Mouse (Mus musculus) midbrain, embryonic 12.5 days (tissue): ENCODE results near the gene Dot1l. TPM values are rescaled to one million over a fixed set of nuclear protein-coding genes. Genes with fewer than 3 reads are reported as not detected.

Experiments
- ATAC-seq: fragments of 200-750 bp; cut with Nextera tagmentation; 2 replicates; pipeline ENCODE4 v1.8.0; 2017; ENCODE audit warnings: low read depth, moderate TSS enrichment, moderate library complexity; ENCODE audit not compliant: low FRiP score
- H3K27ac ChIP-seq: fragments of 300-500 bp; sonication (generic); replicated peaks from 2 replicates; pipeline ENCODE4 v1.5.1; 2016; ENCODE audit warnings: mild to moderate bottlenecking
- H3K27me3 ChIP-seq: fragments of 300-500 bp; sonication (generic); 2 replicates; pipeline ENCODE4 v1.6.1; 2016; ENCODE audit warnings: mild to moderate bottlenecking
- H3K36me3 ChIP-seq: fragments of 300-500 bp; sonication (generic); 2 replicates; pipeline ENCODE4 v1.6.1; 2016
- H3K4me1 ChIP-seq: fragments of 300-500 bp; sonication (generic); 2 replicates; pipeline ENCODE4 v1.6.1; 2016
- H3K4me2 ChIP-seq: fragments of 300-500 bp; sonication (generic); replicated peaks from 2 replicates; pipeline ENCODE4 v1.6.1; 2016; ENCODE audit warnings: mild to moderate bottlenecking, moderate library complexity
- H3K4me3 ChIP-seq: fragments of 300-500 bp; sonication (generic); 2 replicates; pipeline ENCODE4 v1.5.1; 2016; ENCODE audit warnings: mild to moderate bottlenecking
- H3K9ac ChIP-seq: fragments of 300-500 bp; sonication (generic); replicated peaks from 2 replicates; pipeline ENCODE4 v1.6.1; 2016; ENCODE audit warnings: mild to moderate bottlenecking, moderate library complexity
- H3K9me3 ChIP-seq: fragments of 300-500 bp; sonication (generic); 2 replicates; pipeline ENCODE4 v1.6.1; 2016; ENCODE audit warnings: mild to moderate bottlenecking
- WGBS: fragments of 180-500 bp; shearing (Covaris S2); methylation state at CpG from one replicate; pipeline ENCODE4 v1.1.7; 2016; 5-methylcytosine and 5-hydroxymethylcytosine counted together
- polyA plus RNA-seq: library from polyadenylated mRNA; unstranded; fragments of >200 nt; fragmentation: Nextera tagmentation; extraction: Ambion mirVana; gene quantifications from 2 replicates; pipeline ENCODE4 v1.2.1, GENCODE M21; 2016

Dot1l gene
- polyA plus RNA-seq, 1 experiment from 2014 or later, result 26.9 TPM

DNA sequence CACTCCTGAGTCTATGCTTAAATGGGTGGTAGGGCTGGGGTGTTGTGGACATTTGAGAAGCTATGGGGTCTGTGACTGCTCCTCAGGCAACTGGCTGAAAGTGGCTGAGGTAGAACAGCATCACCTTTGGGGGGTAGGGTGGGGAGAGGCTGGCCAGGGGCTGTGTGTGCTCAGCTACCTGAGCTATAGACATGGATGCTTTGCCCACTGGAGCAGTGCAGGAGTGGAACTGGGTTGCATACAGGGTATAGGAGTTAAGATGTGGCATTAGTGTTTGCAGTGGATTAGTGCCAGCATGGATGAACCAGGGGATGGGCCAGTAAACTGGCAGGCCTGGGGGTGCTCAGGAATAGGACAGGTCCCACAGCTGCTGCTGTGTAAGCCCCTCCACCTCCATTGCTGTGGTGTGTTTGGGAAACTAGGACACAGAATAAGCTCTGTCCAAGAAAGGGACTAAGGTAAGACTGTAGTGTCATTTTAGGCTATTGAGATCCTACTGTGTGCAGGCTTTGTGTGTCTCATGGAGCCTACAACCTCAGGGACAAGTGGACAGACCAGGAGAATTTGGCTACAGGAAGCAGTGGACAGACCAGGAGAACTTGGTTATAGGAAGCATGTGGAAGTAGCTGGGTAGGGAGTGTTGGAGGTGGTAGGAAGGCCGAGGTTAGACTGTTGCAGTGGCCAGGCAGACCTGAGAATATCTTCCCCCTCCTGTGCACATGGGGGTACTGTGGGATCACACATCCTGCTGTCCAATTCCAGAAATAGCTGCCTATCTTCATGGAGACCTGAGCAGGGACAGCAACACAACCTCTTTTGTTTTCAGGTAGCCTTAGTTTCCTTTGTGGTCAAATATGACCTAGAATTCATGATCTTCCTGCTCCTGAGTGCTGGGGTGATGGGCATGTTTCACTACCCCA is 74.6 kb downstream of the Dot1l start:
- Histone ChIP-seq H3K9me3 (no peaks in the 10 kb centered on the region), H3K4me2 (no peak overlapping the region)
- WGBS, result 61% methylated on average over 1 of the region's 1 CpGs

GRCm38 (mm10) chr10:80831136-80831535 is 76.1 kb downstream of the Dot1l start:
- no peak for ATAC-seq
- no peak overlapping the region for H3K4me3 ChIP-seq
- no peak overlapping the region for H3K9ac ChIP-seq
- 3% methylated on average over 9 of the region's 9 CpGs for WGBS
- peaks cover 45% of the 10 kb centered on the region for H3K4me1 ChIP-seq
- peaks cover 31% of the 10 kb centered on the region for H3K27me3 ChIP-seq
- no peak overlapping the region for H3K4me2 ChIP-seq
- no peaks in the 10 kb centered on the region for H3K9me3 ChIP-seq
- H3K36me3 ChIP-seq, result peaks cover 24% of the 10 kb centered on the region
- H3K27ac ChIP-seq, result peak overlapping the region; percentile 16

More for the DNA sequence above, 74.6 kb downstream of the Dot1l start:
- Histone ChIP-seq H3K4me1 (peaks cover 49% of the 10 kb centered on the region), H3K4me3 (0 out of 2 replicates have a peak overlapping the region, but pooled peaks have one; percentile 13), H3K36me3 (peaks cover 24% of the 10 kb centered on the region), H3K9ac (no peak overlapping the region), H3K27ac (no peak overlapping the region), H3K27me3 (peaks cover 16% of the 10 kb centered on the region)
- ATAC-seq, result no peak

- 45% methylated on average over 7 of the region's 7 CpGs for WGBS
- H3K4me1 ChIP-seq, result peaks cover 41% of the 10 kb centered on the region
- no peak overlapping the region for H3K27ac ChIP-seq
Measured at GRCm38 (mm10) chr10:80832818-80833217, 77.8 kb downstream of the Dot1l start.

GRCm38 (mm10) chr10:80835617-80836016 is 80.6 kb downstream of the Dot1l start:
- Histone ChIP-seq H3K36me3 (0 out of 2 replicates have a peak, but pooled peaks cover 2% of the 10 kb centered on the region), H3K9me3 (no peaks in the 10 kb centered on the region), H3K9ac (peak overlapping the region; percentile 11; the same call in 1 of the 2 replicates), H3K4me1 (peaks cover 18% of the 10 kb centered on the region), H3K4me2 (no peak overlapping the region; the same call in 1 of the 2 replicates), H3K27me3 (peaks cover 63% of the 10 kb centered on the region), H3K4me3 (no peak overlapping the region), H3K27ac (no peak overlapping the region)
- ATAC-seq, result no peak
- 61% methylated on average over 30 of the region's 30 CpGs for WGBS

More at GRCm38 (mm10) chr10:80832818-80833217, 77.8 kb downstream of the Dot1l start:
- peaks cover 48% of the 10 kb centered on the region for H3K27me3 ChIP-seq
- peaks cover 24% of the 10 kb centered on the region for H3K36me3 ChIP-seq
- no peak overlapping the region for H3K9ac ChIP-seq
- H3K9me3 ChIP-seq, result no peaks in the 10 kb centered on the region
- no peak for ATAC-seq
- no peak overlapping the region for H3K4me3 ChIP-seq
- no peak overlapping the region for H3K4me2 ChIP-seq

- H3K27ac ChIP-seq, result no peak overlapping the region
- no peak for ATAC-seq
- H3K4me3 ChIP-seq, result no peak overlapping the region
- H3K9me3 ChIP-seq, result no peaks in the 10 kb centered on the region
- H3K27me3 ChIP-seq, result peaks cover 76% of the 10 kb centered on the region
- H3K9ac ChIP-seq, result no peak overlapping the region
- no peak overlapping the region for H3K4me2 ChIP-seq
- 64% methylated on average over 7 of the region's 7 CpGs for WGBS
- H3K36me3 ChIP-seq, result no peaks in the 10 kb centered on the region
- peaks cover 9% of the 10 kb centered on the region for H3K4me1 ChIP-seq
Measured at GRCm38 (mm10) chr10:80836949-80837379, 82.0 kb downstream of the Dot1l start.

DNA sequence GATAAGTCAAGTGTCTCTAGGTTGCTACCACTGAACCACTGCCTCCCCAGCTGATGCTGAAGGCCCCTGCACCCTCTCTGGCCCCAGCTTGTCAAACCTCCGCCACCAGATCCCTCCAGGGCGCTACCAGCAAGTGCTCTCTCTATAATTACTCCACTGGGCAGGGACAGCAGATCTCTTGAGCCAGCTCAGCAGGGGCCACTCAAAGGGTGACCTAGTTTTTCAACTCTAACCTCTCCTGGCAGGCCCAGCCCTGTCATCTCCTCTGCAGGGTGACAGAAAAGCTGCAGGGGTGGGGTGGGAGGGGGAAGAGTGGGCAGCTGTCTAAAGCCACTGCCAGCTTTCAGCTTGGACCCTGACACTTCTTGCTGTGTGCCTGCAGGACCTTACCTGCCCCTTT is 82.8 kb downstream of the Dot1l start:
- Histone ChIP-seq H3K9ac (0 out of 2 replicates have a peak overlapping the region, but pooled peaks have one; percentile 11), H3K36me3 (no peaks in the 10 kb centered on the region), H3K27ac (no peak overlapping the region), H3K27me3 (peaks cover 84% of the 10 kb centered on the region), H3K4me1 (peaks cover 4% of the 10 kb centered on the region), H3K4me2 (no peak overlapping the region), H3K9me3 (no peaks in the 10 kb centered on the region), H3K4me3 (no peak overlapping the region)
- 8% methylated on average over 2 of the region's 2 CpGs for WGBS
- no peak for ATAC-seq

- ATAC-seq, result no peak
- H3K9me3 ChIP-seq, result no peaks in the 10 kb centered on the region
- H3K27ac ChIP-seq, result no peak overlapping the region
- H3K9ac ChIP-seq, result no peak overlapping the region
- H3K4me1 ChIP-seq, result peaks cover 1% of the 10 kb centered on the region
- H3K36me3 ChIP-seq, result no peaks in the 10 kb centered on the region
- WGBS, result 59% methylated on average over 2 of the region's 2 CpGs
- peaks cover 86% of the 10 kb centered on the region for H3K27me3 ChIP-seq
- H3K4me2 ChIP-seq, result no peak overlapping the region
- no peak overlapping the region for H3K4me3 ChIP-seq
Measured at GRCm38 (mm10) chr10:80838346-80838912, 83.4 kb downstream of the Dot1l start.

- peaks cover 86% of the 10 kb centered on the region for H3K27me3 ChIP-seq
- H3K4me1 ChIP-seq, result peaks cover 11% of the 10 kb centered on the region
- no peak overlapping the region for H3K27ac ChIP-seq
- no peak overlapping the region for H3K4me2 ChIP-seq
- H3K9me3 ChIP-seq, result no peaks in the 10 kb centered on the region
- H3K9ac ChIP-seq, result no peak overlapping the region
- 54% methylated on average over 6 of the region's 6 CpGs for WGBS
- H3K36me3 ChIP-seq, result no peaks in the 10 kb centered on the region
- no peak overlapping the region for H3K4me3 ChIP-seq
- no peak for ATAC-seq
Measured at GRCm38 (mm10) chr10:80839848-80840247, 84.8 kb downstream of the Dot1l start.

- Histone ChIP-seq H3K4me3 (no peak overlapping the region), H3K36me3 (no peaks in the 10 kb centered on the region), H3K9ac (no peak overlapping the region), H3K9me3 (no peaks in the 10 kb centered on the region), H3K4me1 (peaks cover 11% of the 10 kb centered on the region), H3K27ac (no peak overlapping the region), H3K4me2 (no peak overlapping the region), H3K27me3 (peaks cover 85% of the 10 kb centered on the region)
- WGBS, result 83% methylated on average over 2 of the region's 2 CpGs
- no peak for ATAC-seq
Measured at GRCm38 (mm10) chr10:80841685-80842084, 86.7 kb downstream of the Dot1l start.

GRCm38 (mm10) chr10:80842334-80842733 is 87.3 kb downstream of the Dot1l start:
- 85% methylated on average over 15 of the region's 15 CpGs for WGBS
- Histone ChIP-seq H3K27ac (no peak overlapping the region), H3K4me2 (no peak overlapping the region), H3K9ac (no peak overlapping the region), H3K36me3 (no peaks in the 10 kb centered on the region), H3K27me3 (peaks cover 78% of the 10 kb centered on the region), H3K4me1 (peaks cover 11% of the 10 kb centered on the region), H3K9me3 (no peaks in the 10 kb centered on the region), H3K4me3 (no peak overlapping the region)
- no peak for ATAC-seq

GRCm38 (mm10) chr10:80843087-80843930 is 88.3 kb downstream of the Dot1l start:
- peak overlapping the region; percentile 44 for H3K4me3 ChIP-seq
- no peaks in the 10 kb centered on the region for H3K36me3 ChIP-seq
- H3K4me1 ChIP-seq, result peaks cover 11% of the 10 kb centered on the region
- H3K9me3 ChIP-seq, result no peaks in the 10 kb centered on the region
- WGBS, result 10% methylated on average over 32 of the region's 32 CpGs
- H3K27me3 ChIP-seq, result peaks cover 69% of the 10 kb centered on the region
- H3K4me2 ChIP-seq, result peak overlapping the region; percentile 72
- H3K9ac ChIP-seq, result peak overlapping the region; percentile 50
- no peak overlapping the region for H3K27ac ChIP-seq
- 0 out of 2 replicates have a peak, but pooled peaks have one; percentile 55 for ATAC-seq
